Mouse (Mus musculus) urinary bladder, adult 18-20 months (tissue): ENCODE measurements around the gene Blvrb.
"Not testable (repeated sequence)": the region's sequence is repeated elsewhere in the genome, so short reads cannot be mapped to it uniquely, and the experiment has no call there.

ENCODE experiments used
- DNase-seq, 2 experiments: peaks; one replicate each; pipeline ENCODE4 v3.0.0; 2022; ENCODE audit warnings: low spot score in 2 of 2, mixed read lengths in 2 of 2

The Blvrb gene

DNA sequence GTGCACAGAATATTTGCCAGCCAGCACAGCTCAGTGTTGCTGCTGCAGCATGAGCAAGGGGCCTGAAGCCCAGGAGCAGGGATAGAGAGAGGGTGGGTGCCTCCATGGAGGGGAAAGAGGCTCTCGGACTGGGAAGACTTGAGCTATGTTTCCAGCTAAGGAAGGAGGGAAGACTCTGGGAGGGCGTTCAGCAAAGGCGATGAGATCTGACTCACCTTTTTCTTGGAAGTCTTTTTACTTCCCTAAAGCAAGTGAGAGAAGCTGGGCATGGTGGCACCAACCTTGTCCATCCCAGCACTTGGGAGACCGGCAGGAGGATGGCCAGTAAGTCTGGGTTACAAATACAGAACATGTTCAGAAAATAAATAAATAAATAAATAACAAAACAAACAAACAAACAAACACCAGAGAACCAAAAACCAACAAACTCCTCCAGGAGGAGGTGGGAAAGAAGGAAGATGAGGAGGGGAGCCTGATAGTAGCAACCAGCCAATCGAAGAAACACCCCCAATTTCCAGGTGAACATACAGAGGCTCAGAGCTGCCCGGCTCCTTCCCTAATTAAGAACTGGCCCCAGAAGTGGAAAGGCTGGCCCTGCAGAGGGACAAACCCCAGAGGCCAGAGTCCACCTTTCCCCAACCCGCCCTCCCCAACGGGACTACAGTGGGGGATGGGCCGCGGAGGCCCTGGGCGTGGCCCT lies 33.3 kb downstream of the Blvrb start:
- DNase-seq, result no peak

- peak; percentile 85 to 94 for DNase-seq
Measured at GRCm38 (mm10) chr7:27481627-27481969, 33.8 kb downstream of the Blvrb start.

GRCm38 (mm10) chr7:27483860-27484259 lies 36.1 kb downstream of the Blvrb start:
- no peak for DNase-seq

DNA sequence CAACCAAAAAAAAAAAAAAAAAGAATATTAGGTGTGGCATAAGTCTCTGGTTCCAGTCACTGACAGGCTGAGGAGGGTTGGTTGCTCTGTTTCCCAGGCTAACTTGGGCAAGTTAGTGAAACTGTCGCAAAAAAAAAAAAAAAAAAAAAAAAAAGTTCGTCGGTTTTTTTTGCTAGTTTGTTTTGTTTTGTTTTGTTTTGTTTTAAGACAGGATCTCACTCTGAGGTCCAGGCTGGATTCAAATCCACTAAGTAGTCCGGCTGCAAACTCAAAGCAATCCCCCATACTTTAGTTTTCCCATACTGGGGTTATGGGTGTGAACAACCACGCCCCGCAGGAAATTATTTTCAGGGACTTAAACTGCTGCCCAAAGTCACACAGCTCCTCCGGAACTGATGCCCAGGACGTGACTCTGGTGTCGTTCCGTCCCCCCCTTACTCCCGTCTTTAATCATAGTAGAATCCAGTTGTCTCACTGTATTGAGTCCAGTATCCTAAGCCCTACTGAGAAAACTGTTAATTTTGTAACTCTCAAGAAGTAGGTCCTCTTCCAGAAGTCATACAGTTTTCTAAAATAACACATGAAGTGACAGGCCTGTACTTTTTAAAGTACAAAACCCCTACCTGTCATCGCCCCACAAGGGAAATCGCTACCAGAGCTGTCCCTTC lies 38.5 kb downstream of the Blvrb start:
- DNase-seq, result no peak

DNA sequence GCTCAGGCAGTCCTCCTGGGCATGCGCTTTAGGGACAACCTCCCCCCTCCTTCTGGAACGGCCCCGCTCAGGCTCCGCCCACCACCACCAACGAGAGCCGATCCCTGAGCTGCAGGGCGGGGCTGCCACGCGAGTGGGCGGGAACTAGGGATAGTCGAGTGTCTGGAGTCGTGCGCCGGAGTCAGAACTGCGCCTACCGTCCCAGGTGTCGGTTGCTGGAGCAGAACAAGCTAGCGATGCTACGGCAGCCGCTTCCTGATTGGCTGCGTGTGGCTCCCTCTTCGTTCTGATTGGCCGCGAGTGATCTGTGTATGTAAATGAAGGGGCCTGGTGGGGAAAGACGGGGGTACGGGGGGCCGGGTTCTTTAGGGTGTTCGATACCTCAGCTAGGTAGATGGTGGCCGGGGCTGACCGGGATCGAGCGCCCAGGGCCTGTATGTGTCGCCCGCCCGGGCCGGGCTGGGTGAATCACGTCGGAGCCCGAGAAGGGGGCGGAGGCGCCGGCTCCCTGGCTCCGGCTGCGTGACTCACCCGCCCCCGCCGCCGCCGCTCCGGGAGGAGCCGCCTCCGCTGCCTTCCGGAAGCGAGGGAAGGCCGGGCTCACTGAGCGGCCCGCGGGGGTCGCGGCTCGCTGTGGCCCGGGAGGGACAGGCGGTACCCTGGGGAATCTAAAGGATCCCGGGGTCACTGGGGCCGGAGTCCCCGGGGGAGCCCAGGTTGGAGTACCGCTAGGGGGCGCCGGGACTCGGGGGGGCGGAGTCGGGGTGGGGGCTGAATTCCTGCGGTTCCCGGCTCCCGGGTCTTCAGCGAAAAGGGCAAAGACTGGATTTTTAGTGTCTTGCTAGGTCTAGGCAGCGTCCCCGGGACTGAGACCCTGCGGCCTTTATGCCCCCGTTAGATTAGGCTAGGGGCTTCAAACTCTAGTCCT lies 39.3 kb downstream of the Blvrb start, which contains the start of gene Sertad1:
TSS of gene Sertad1 (plus strand) at position 141 of the 928 bp plus-strand sequence.
- peak; percentile 99 to 100 for DNase-seq

DNA sequence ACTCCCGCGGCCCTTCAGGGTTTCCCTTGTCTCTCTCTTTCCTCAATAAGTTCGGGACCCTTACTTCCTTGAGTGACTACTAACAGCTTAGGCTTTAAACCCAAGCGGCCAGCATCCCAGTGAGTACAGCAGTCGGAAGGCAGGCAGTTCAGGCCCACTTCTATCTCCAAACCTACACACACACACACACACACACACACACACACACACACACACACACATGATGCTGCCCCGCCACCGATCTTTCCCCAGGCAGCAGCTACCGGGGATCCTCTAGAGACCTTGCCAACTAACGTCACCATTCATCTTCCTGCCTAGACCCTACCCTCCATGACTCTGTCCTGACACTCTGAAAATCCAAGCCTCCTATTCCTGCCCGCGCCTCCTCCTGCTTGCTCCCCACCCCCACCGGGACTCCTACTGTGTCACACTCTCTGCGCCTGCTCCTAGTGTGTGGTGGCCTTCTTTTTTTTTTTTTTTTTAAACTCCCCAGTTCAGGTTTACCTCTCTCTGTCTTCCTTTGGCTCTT lies 40.0 kb downstream of the Blvrb start:
- DNase-seq, result peak in 1 of 2 experiments; percentile 37

DNA sequence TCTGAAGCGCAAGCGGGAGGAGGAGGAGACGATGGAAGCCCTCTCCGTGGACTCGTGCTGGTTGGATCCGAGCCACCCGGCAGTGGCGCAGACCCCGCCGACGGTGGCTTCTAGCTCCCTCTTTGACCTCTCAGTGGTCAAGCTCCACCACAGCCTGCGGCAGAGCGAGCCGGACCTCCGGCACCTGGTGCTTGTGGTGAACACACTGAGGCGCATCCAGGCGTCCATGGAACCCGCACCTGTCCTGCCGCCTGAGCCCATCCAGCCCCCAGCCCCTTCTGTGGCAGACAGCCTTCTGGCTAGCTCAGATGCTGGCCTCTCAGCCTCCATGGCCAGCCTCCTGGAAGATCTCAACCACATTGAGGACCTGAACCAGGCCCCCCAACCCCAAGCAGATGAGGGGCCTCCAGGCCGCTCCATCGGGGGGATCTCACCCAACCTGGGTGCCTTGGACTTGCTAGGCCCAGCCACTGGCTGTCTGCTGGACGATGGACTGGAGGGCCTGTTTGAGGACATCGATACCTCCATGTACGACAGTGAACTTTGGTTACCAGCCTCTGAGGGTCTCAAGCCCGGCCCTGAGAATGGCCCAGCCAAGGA lies 41.6 kb downstream of the Blvrb start:
- DNase-seq, result no peak

DNA sequence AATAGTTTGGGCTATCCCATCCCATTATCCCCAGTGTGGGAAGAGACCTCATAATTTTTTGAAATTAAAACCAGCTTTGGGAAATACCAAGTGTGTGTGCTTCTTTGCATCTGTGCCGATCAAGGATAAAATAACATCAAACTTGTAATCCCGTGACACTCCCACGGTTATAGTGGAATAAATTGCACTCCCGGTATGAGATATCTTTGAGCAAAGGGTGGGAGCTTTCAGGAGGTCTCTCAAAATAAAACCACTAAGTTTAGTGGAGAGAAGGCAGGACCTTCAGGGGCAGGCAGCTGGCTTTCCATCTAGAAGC lies 42.4 kb downstream of the Blvrb start:
- DNase-seq, result no peak

- DNase-seq, result peak; percentile 92 to 95
Measured at GRCm38 (mm10) chr7:27490543-27491329, 43.0 kb downstream of the Blvrb start.

DNA sequence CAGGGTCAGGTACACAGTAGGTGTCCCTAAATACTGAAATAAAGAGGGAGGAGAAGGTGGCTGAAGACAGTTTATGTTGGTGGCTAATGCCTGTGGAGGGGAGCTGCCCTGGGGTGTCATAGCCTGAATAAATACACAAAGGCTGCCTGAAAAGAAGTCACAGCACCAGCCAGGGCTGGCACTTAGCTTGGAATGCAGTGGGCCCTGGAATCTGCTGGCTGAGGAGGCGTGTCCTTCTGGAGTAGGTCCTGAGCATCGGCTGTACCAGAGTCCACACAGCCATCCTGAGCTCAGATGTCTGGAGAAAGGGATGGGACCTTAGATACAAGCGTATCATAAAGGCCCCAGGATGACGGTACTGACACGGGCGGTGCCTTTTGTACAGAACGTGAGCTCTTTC lies 44.1 kb downstream of the Blvrb start:
- no peak for DNase-seq

GRCm38 (mm10) chr7:27493022-27493421 lies 45.2 kb downstream of the Blvrb start:
- no peak for DNase-seq

- no peak for DNase-seq
Measured at GRCm38 (mm10) chr7:27493450-27493849, 45.7 kb downstream of the Blvrb start.

- DNase-seq, result not testable (repeated sequence)
Measured at GRCm38 (mm10) chr7:27494659-27495367, 47.0 kb downstream of the Blvrb start.

DNA sequence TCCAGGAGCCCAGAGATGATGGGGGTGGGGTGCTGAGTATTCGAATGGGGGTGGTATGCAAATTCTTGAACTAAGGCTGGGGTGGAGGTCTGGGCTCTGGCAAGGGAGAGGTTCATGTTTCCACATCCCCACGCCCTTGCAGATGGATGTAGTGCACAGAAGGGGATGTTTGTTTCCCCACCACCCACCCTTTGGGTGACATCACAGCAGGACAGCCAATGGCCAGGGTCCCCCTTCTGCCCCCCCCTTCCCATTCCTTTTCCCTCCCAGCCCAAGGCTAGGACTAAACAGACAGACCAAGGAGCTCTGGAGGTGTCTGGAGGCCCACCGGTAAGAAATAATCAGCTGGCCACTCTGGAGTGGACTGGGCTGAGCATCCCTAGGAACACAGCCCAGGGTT lies 51.3 kb downstream of the Blvrb start, which contains the start of gene Prx:
TSS of gene Prx (plus strand) at position 289 of the 400 bp plus-strand sequence.
- DNase-seq, result no peak

DNA sequence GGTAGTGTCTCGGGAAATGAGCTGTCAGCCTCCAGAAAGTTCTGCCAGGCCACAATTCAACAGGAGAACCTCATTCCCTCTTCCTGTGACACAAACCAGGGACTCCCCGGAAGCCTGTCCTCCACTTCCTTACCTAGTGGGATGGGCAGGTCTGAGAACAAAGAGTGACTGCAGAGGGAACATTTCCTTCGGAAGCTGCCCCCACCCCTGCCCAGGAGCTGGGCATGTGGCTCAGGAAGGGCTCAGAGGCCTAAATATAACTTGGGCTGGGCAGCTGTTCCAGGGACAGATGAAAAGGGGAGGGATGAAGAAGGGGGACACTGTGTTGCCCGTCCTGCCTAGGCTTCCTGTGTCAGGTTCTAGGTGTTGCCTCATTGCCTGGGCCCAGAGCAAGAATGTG lies 53.8 kb downstream of the Blvrb start:
- DNase-seq, result no peak

- no peak for DNase-seq
Measured at GRCm38 (mm10) chr7:27506765-27507370, 59.1 kb downstream of the Blvrb start.

DNA sequence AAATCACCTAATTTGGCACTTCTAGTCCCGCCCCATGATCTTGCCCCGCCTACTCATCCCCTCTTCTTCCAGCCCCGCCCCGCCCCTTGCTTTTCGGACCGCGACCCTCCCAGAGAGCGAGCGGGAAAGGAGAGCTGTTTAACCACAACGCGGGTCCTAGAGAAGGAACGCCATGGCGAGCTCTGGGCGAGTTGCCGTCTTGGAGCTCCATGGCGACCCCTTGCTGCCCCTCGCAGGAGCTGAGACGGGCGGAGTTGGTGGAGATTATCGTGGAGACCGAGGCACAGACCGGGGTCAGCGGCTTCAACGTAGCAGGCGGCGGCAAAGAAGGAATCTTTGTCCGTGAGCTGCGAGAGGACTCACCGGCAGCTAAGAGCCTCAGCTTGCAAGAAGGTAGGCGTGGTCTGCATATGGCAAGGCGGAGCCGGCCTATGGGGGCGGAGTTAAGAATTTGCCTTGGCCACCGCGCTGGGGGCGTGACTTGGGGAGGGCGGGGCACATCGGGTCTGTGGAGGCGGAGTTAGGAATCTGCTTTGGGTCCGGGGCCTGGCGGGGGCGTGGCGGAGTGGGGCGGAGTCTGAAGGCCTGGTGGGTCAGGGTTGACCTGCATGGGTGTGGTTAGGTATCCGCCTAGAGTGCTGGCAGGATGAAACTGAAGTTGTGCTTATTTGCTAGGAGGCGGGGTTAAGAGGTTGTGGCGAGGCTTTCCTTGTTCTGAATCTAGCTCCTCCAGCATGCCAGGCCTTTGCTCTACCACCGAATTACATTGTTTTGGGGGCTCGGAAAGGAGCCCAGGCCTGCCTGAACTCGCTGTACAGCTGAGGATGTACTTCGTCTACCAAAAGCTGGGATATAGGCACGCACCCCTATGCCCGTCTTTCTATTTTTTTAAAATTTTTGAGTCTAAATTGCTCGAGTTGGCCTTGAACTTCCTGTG lies 60.2 kb downstream of the Blvrb start:
- peak; percentile 99 to 100 for DNase-seq

DNA sequence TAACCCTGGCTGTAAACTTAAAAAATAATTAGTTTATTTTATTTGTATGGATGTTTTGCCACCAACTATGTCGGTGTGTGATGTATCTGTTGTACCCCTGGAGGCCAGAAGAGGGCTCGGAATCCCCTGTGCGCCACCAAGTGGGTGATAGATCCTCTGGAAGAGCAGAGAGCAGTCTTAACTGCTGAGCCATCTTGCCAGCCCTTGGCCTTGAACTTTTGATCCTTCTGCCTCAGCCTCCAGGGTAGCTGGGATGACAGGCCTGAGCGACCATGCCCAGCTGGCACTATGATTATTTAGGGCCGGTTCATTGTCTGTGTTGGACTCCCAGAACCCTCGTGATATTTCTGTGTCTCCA lies 60.8 kb downstream of the Blvrb start:
- DNase-seq, result peak in 1 of 2 experiments; percentile 38

DNA sequence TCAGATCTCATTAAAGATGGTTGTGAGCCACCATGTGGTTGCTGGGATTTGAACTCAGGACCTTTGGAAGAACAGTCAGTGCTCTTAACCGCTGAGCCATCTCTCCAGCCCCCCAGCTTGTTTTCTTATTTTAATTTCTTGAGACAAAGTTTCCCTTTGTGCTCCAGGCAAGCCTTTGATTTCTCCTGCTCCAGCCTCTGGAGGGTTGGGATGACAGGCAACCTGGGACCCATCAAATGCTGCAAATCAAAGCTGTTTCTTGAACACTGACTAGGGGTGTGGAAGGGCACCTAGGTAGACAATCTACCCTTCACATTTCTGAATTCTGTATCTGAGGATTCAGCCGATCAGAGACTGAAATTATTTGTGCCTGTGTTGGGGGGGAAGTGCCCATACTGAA lies 63.0 kb downstream of the Blvrb start:
- DNase-seq, result no peak
